Mouse (Mus musculus) E14TG2a.4 (cell line): ENCODE results near the gene Scamp1.

Source experiments
- CTCF ChIP-seq: conservative IDR thresholded peaks from 2 replicates; pipeline ENCODE4 v1.5.1; 2014; ENCODE audit warnings: low read length
- NANOG ChIP-seq: IDR thresholded peaks from 2 replicates; pipeline ENCODE4 v1.6.1; 2014; ENCODE audit warnings: borderline replicate concordance, low read length, mixed read lengths

GRCm38 (mm10) chr13:94300232-94300631, 14.6 kb upstream of the Scamp1 start:
- TF ChIP-seq CTCF, result no peak
- no peak for TF ChIP-seq NANOG
